Comparison of ENCODE assay signal across 33 mouse cellular contexts in genomic region chr1:91430761-91431160, GRCm38 (mm10).
"Had no signal": no experiment of that assay in that cellular context is flagged by ENCODE, and none has a peak within 500 bp of the region (broad histone marks: within the 10 kb centered on the region; RNA-seq: fewer than 3 reads in every experiment).

No protein-coding gene starts in this region.

- H3K27me3 ChIP-seq: heart, embryonic 12.5 days; heart, embryonic 13.5 days; heart, embryonic 15.5 days; hindbrain, embryonic 12.5 days; hindbrain, embryonic 13.5 days; hindbrain, embryonic 15.5 days; intestine, embryonic 15.5 days; kidney, embryonic 15.5 days had no signal

- H3K9me3 ChIP-seq: heart, embryonic 10.5 days; heart, embryonic 12.5 days; heart, embryonic 13.5 days; heart, embryonic 15.5 days; hindbrain, embryonic 10.5 days; hindbrain, embryonic 12.5 days; hindbrain, embryonic 13.5 days; hindbrain, embryonic 15.5 days; intestine, embryonic 15.5 days; kidney, embryonic 15.5 days had no signal

- H3K4me2 ChIP-seq: heart, embryonic 11.5 days; heart, embryonic 12.5 days; heart, embryonic 13.5 days; heart, embryonic 15.5 days; hindbrain, embryonic 12.5 days; hindbrain, embryonic 13.5 days; hindbrain, embryonic 14.5 days; hindbrain, embryonic 15.5 days; intestine, embryonic 15.5 days; kidney, embryonic 15.5 days had no signal

- H3K4me3 ChIP-seq: heart, embryonic 10.5 days; heart, embryonic 12.5 days; heart, embryonic 13.5 days; heart, embryonic 15.5 days; hindbrain, embryonic 10.5 days; hindbrain, embryonic 12.5 days; hindbrain, embryonic 13.5 days; hindbrain, embryonic 15.5 days; intestine, embryonic 15.5 days; kidney, embryonic 15.5 days; layer of hippocampus, adult 2 months had no signal

- H3K27ac ChIP-seq: heart, embryonic 10.5 days; heart, embryonic 13.5 days; heart, embryonic 15.5 days; hindbrain, embryonic 10.5 days; hindbrain, embryonic 12.5 days; hindbrain, embryonic 13.5 days; hindbrain, embryonic 14.5 days; hindbrain, embryonic 15.5 days; hindbrain, postnatal 0 days; intestine, embryonic 15.5 days; kidney, embryonic 15.5 days; kidney, postnatal 0 days; layer of hippocampus, adult 2 months had no signal

- H3K36me3 ChIP-seq: hindbrain, embryonic 10.5 days had no signal

- ATAC-seq: hindbrain, embryonic 16.5 days; hindbrain, postnatal 0 days; inflammation-experienced regulatory T-cells, adult 6 months; intestine, embryonic 15.5 days; intestine, embryonic 16.5 days; intestine, postnatal 0 days had no signal

- DNase-seq: heart, postnatal 10 days; heart, postnatal 14 days; heart, postnatal 4 days; kidney, adult 11 months; kidney, adult 18-20 months; kidney, adult 2 months; kidney, adult 8-10 months; kidney, adult 9 months; kidney, postnatal 10 days; kidney, postnatal 14 days; kidney, postnatal 36 days; kidney, postnatal 4 days; layer of hippocampus, adult 9-11 months; layer of hippocampus, postnatal 36 days had no signal

- H3K4me1 ChIP-seq: hindbrain, embryonic 10.5 days; hindbrain, embryonic 12.5 days had no signal

- H3K9ac ChIP-seq: heart, embryonic 12.5 days; heart, embryonic 13.5 days; heart, embryonic 15.5 days; hindbrain, embryonic 12.5 days; hindbrain, embryonic 13.5 days; hindbrain, embryonic 14.5 days; hindbrain, embryonic 15.5 days; intestine, embryonic 15.5 days; kidney, embryonic 15.5 days had no signal
